Mouse (Mus musculus): ENCODE data around the gene Cdc42bpg.

DNA sequence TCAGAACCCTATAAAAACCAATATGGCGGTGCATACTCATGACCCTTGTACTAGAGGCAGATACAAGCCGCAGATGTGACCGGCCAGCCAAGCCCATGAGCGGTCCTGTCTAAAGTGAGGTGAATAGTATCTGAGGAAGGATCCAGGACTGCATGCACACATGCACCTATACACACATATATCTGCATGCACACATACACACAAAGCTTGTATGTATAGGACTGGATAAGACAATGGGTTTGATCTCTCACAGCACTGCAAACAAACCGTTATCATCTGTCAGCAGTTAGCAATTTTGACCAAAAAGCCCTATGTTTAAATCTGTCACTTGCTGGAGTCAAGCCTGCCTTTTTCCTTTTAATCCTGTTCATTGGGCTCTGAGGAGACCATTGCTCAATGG lies 4.1 kb upstream of the Cdc42bpg start:
- TF ChIP-seq POLR2A (IDR thresholded peaks at IDR 0.05; ENCODE audit: insufficient read depth, low read length) (no peak), EP300 (IDR thresholded peaks at IDR 0.05; ENCODE audit: insufficient read depth, low read depth, low read length) (no peak), CTCF (IDR thresholded peaks at IDR 0.05; ENCODE audit: low read depth, low read length) (no peak)

Measured in ES-Bruce4 (cell line).